Mouse (Mus musculus) limb, embryonic 14.5 days (tissue): ENCODE data around the gene Sec24a. TPM values are rescaled to one million over a fixed set of nuclear protein-coding genes. Genes with fewer than 3 reads are reported as not detected.

Experiments used
- ATAC-seq: fragments of 200-750 bp; cut with Nextera tagmentation; 2 replicates; pipeline ENCODE4 v1.8.0; 2017; ENCODE audit warnings: low read depth, moderate number of reproducible peaks, moderate TSS enrichment; ENCODE audit not compliant: low FRiP score
- DNase-seq: peaks from one replicate; pipeline ENCODE4 v3.0.0-alpha.2; 2015; ENCODE audit warnings: low spot score
- H3K27ac ChIP-seq: fragments of 300-500 bp; sonication (generic); replicated peaks from 2 replicates; pipeline ENCODE4 v1.5.1; 2014; ENCODE audit warnings: low read depth, mild to moderate bottlenecking, low read length, moderate library complexity, mixed read lengths
- H3K27me3 ChIP-seq: fragments of 300-500 bp; sonication (generic); 2 replicates; pipeline ENCODE4 v1.6.1; 2014; ENCODE audit warnings: low read length, mixed read lengths; ENCODE audit not compliant: control insufficient read depth, insufficient read depth
- H3K36me3 ChIP-seq: fragments of 300-500 bp; sonication (generic); 2 replicates; pipeline ENCODE4 v1.6.1; 2014; ENCODE audit warnings: mild to moderate bottlenecking, low read length, moderate library complexity, mixed read lengths; ENCODE audit not compliant: control insufficient read depth, insufficient read depth
- H3K4me1 ChIP-seq: fragments of 300-500 bp; sonication (generic); 2 replicates; pipeline ENCODE4 v1.6.1; 2014; ENCODE audit warnings: antibody characterized with exemption, low read length, mixed read lengths; ENCODE audit not compliant: control insufficient read depth, insufficient read depth
- H3K4me2 ChIP-seq: fragments of 300-500 bp; sonication (generic); replicated peaks from 2 replicates; pipeline ENCODE4 v1.6.1; 2014; ENCODE audit warnings: low read depth, mild to moderate bottlenecking, low read length, moderate library complexity; ENCODE audit not compliant: severe bottlenecking
- H3K4me3 ChIP-seq: fragments of 300-500 bp; sonication (generic); replicated peaks from 2 replicates; pipeline ENCODE4 v1.5.1; 2014; ENCODE audit warnings: low read length
- H3K9ac ChIP-seq: fragments of 300-500 bp; sonication (generic); 2 replicates; pipeline ENCODE4 v1.6.1; 2014; ENCODE audit warnings: mild to moderate bottlenecking, low read depth, low read length, moderate library complexity; ENCODE audit not compliant: severe bottlenecking
- H3K9me3 ChIP-seq: fragments of 300-500 bp; sonication (generic); 2 replicates; pipeline ENCODE4 v1.6.1; 2016; ENCODE audit warnings: low read length; ENCODE audit not compliant: control insufficient read depth
- POLR2A ChIP-seq: fragments of 200-500 bp; IDR thresholded peaks from 2 replicates; pipeline ENCODE4 v1.8.0; 2012; ENCODE audit warnings: inconsistent platforms, mild to moderate bottlenecking, moderate library complexity, borderline replicate concordance; ENCODE audit not compliant: insufficient read depth, insufficient read length; ENCODE audit errors: extremely low read depth
- WGBS: fragments of 180-500 bp; shearing (Covaris S2); extraction: QIAGEN DNeasy Blood & Tissue Kit; methylation state at CpG from one replicate; pipeline ENCODE4 v1.1.7; 2014; 5-methylcytosine and 5-hydroxymethylcytosine counted together
- polyA plus RNA-seq, 2 experiments: library from polyadenylated mRNA; depleted of rRNA in 1 of 2; stranded (reverse) in 1 of 2; unstranded in 1 of 2; fragments of >200 nt; fragmentation: Nextera tagmentation in 1 of 2; extraction: Ambion mirVana in 1 of 2; gene quantifications; 2 replicates each; pipeline versions ENCODE4 v1.2.1 to v1.2.3; 2012 to 2014

Sec24a gene
- polyA plus RNA-seq, 2 experiments: 15.2 to 18.0 TPM

GRCm38 (mm10) chr11:51643202-51643601, 120.2 kb downstream of the Sec24a start:
- H3K36me3 ChIP-seq: peaks cover 35% of the 10 kb centered on the region
- H3K4me3 ChIP-seq: no peak overlapping the region
- no peak overlapping the region for H3K9ac ChIP-seq
- no peak for DNase-seq
- no peaks in the 10 kb centered on the region for H3K9me3 ChIP-seq
- no peaks in the 10 kb centered on the region for H3K27me3 ChIP-seq
- H3K4me1 ChIP-seq: peaks cover under 1% of the 10 kb centered on the region
- 80% methylated on average over 9 of the region's 9 CpGs for WGBS
- H3K27ac ChIP-seq: no peak overlapping the region
- no peak overlapping the region for H3K4me2 ChIP-seq
- no peak for TF ChIP-seq POLR2A
- no peak for ATAC-seq

Other genes starting within 250 kb of the Sec24a start
- 20.5 and 21.5 TPM in 2 replicates for gene Phykpl, start 178.9 kb downstream of the Sec24a start, polyA plus RNA-seq (2012; rRNA removed)
- 16.7 and 17.7 TPM in 2 replicates for gene Phykpl, start 178.9 kb downstream of the Sec24a start, polyA plus RNA-seq (2014; fragmentation: Nextera tagmentation; extraction: Ambion mirVana)
- gene Hnrnpab, start 156.8 kb downstream of the Sec24a start, polyA plus RNA-seq (2012; rRNA removed): 465 and 516 TPM in 2 replicates
- 480 and 522 TPM in 2 replicates for gene Hnrnpab, start 156.8 kb downstream of the Sec24a start, polyA plus RNA-seq (2014; fragmentation: Nextera tagmentation; extraction: Ambion mirVana)
- gene Nhp2, start 143.9 kb downstream of the Sec24a start, polyA plus RNA-seq (2012; rRNA removed): 77.9 and 89.0 TPM in 2 replicates
- gene Nhp2, start 143.9 kb downstream of the Sec24a start, polyA plus RNA-seq (2014; fragmentation: Nextera tagmentation; extraction: Ambion mirVana): 165 and 176 TPM in 2 replicates
- 49.3 and 57.9 TPM in 2 replicates for gene Rmnd5b, start 127.7 kb downstream of the Sec24a start, polyA plus RNA-seq (2012; rRNA removed)
- 57.4 and 59.7 TPM in 2 replicates for gene Rmnd5b, start 127.7 kb downstream of the Sec24a start, polyA plus RNA-seq (2014; fragmentation: Nextera tagmentation; extraction: Ambion mirVana)
- gene N4bp3, start 112.8 kb downstream of the Sec24a start, polyA plus RNA-seq (2012; rRNA removed): 22.9 and 27.2 TPM in 2 replicates
- 28.4 and 33.1 TPM in 2 replicates for gene N4bp3, start 112.8 kb downstream of the Sec24a start, polyA plus RNA-seq (2014; fragmentation: Nextera tagmentation; extraction: Ambion mirVana)
- gene D930048N14Rik, start 112.7 kb downstream of the Sec24a start, polyA plus RNA-seq (2012; rRNA removed): 13.0 and 15.0 TPM in 2 replicates
- 4.2 and 4.5 TPM in 2 replicates for gene D930048N14Rik, start 112.7 kb downstream of the Sec24a start, polyA plus RNA-seq (2014; fragmentation: Nextera tagmentation; extraction: Ambion mirVana)
- 39.4 and 46.7 TPM in 2 replicates for gene 0610009B22Rik, start 74.8 kb downstream of the Sec24a start, polyA plus RNA-seq (2012; rRNA removed)
- 74.6 and 81.9 TPM in 2 replicates for gene 0610009B22Rik, start 74.8 kb downstream of the Sec24a start, polyA plus RNA-seq (2014; fragmentation: Nextera tagmentation; extraction: Ambion mirVana)
- gene Sar1b, start 53 bp upstream of the Sec24a start, polyA plus RNA-seq (2012; rRNA removed): 54.7 and 55.1 TPM in 2 replicates
- gene Sar1b, start 53 bp upstream of the Sec24a start, polyA plus RNA-seq (2014; fragmentation: Nextera tagmentation; extraction: Ambion mirVana): 98.2 and 117 TPM in 2 replicates
- gene Jade2, start 94.0 kb upstream of the Sec24a start, polyA plus RNA-seq (2012; rRNA removed): 5.2 and 5.7 TPM in 2 replicates
- 1.7 and 1.8 TPM in 2 replicates for gene Jade2, start 94.0 kb upstream of the Sec24a start, polyA plus RNA-seq (2014; fragmentation: Nextera tagmentation; extraction: Ambion mirVana)
- 42.5 and 44.6 TPM in 2 replicates for gene Cdkn2aipnl, start 204.0 kb upstream of the Sec24a start, polyA plus RNA-seq (2012; rRNA removed)
- gene Cdkn2aipnl, start 204.0 kb upstream of the Sec24a start, polyA plus RNA-seq (2014; fragmentation: Nextera tagmentation; extraction: Ambion mirVana): 93.3 and 103 TPM in 2 replicates
- 194 and 211 TPM in 2 replicates for gene Ube2b, start 237.1 kb upstream of the Sec24a start, polyA plus RNA-seq (2012; rRNA removed)
- 141 and 151 TPM in 2 replicates for gene Ube2b, start 237.1 kb upstream of the Sec24a start, polyA plus RNA-seq (2014; fragmentation: Nextera tagmentation; extraction: Ambion mirVana)
- 6.9 and 9.5 TPM in 2 replicates for gene Cdkl3, start 240.6 kb upstream of the Sec24a start, polyA plus RNA-seq (2012; rRNA removed)
- gene Cdkl3, start 240.6 kb upstream of the Sec24a start, polyA plus RNA-seq (2014; fragmentation: Nextera tagmentation; extraction: Ambion mirVana): 11.9 and 12.3 TPM in 2 replicates